Mouse (Mus musculus): ENCODE measurements at regions not wholly inside any gene's neighbourhood (a gene's known extent, or its start where the extent isn't known, plus 50 kb on each side); places are given as distances from the start of the nearest gene placed in this dataset.

GRCm38 (mm10) chr10:125725077-125725680 is 240.8 kb upstream of the Lrig3 start:
- TF ChIP-seq CTCF (IDR thresholded peaks at IDR 0.05; ENCODE audit: low read depth, low read length): no peak
- no peak for TF ChIP-seq GATA1 (IDR thresholded peaks at IDR 0.05; ENCODE audit: borderline replicate concordance, low read length)
- TF ChIP-seq POLR2AphosphoS5 (IDR thresholded peaks at IDR 0.05; ENCODE audit: insufficient replicate concordance, low read depth, low read length): no peak
